Mouse (Mus musculus): ENCODE data around the gene Prr9. TPM values are rescaled to one million over a fixed set of nuclear protein-coding genes. Genes with fewer than 3 reads are reported as not detected.

Gene Prr9
- not detected in 2 replicates for polyA plus RNA-seq (2012)

DNA sequence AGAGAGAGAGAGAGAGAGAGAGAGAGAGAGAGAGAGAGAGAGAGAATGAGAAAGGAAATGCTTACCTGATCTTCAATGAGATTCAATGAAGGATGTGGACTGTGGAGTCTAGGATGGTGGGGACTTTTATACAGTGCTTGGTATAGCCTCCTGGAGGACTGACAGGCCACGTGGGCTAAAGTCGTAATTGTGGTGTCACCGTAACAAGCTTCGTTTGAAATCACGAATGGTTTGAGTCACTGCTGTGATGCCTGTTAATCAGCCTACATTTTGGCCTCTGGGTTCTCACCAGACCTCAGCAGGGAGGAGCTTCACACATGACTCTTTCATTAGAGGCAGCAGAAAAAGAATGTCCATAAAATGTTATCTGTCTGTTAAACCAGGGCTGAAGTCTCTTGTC, at the start of gene Prr9:
TSS of gene Prr9 (minus strand) at position 101 of the 400 bp plus-strand sequence.

DNA sequence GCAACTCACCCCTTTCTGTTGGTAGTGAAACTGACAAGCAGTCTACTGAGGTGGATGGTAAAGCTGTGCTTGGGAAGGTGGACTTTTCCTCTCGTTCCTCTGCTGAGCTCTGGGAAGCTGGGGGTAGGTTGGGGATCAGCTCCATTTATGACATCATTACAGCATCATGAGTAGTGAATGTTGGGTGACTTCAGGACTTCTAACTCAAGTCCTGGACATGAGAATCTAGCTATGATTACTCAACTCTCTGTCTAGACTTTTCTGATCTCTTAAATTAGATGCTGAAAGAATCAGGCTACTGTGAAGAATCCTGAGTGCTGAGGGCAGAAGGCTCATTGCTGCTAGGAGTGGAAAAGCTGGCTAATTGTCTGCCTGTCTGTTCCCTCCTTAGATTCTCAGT, 18.9 kb upstream of the Prr9 start, which contains the start of gene Lelp1:
TSS of gene Lelp1 (minus strand) at position 101 of the 400 bp plus-strand sequence.

DNA sequence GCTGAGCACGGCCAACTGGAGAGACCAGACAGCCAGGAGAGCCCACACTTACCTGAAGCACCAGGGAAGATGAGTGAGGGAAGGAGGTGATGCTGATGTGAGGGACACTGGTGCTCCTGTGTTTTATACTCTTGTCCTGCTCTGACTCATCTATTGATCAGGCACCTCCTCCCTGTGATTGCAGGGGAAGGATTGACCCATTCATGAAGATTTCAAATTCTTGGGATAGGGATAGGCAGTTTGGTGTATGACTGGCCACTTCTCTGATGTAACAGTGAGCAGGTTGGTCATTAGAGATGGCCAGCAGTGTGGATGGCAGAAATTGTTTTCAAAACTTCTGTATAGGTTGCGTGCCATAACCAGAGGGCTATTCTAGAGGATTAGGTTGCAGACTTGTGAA, 40.7 kb downstream of the Prr9 start, which contains the start of gene Lor:
TSS of gene Lor (minus strand) at position 101 of the 400 bp plus-strand sequence.

Other genes with a start within 250 kb of the Prr9 start
- gene Pglyrp3, start 109.4 kb downstream of the Prr9 start, polyA plus RNA-seq (2012), result not detected in 2 replicates
- 0.04 and 0.28 TPM in 2 replicates for gene Lor, start 40.8 kb downstream of the Prr9 start, polyA plus RNA-seq (2012)
- not detected in 2 replicates for gene Lelp1, start 18.8 kb upstream of the Prr9 start, polyA plus RNA-seq (2012)
- gene Sprr2a1, start 91.9 kb upstream of the Prr9 start, polyA plus RNA-seq (2012), result not detected in 2 replicates
- gene Sprr2a2, start 92.0 kb upstream of the Prr9 start, polyA plus RNA-seq (2012), result not detected in 2 replicates
- not detected in 2 replicates for gene Sprr2a3, start 161.5 kb upstream of the Prr9 start, polyA plus RNA-seq (2012)
- not detected in 2 replicates for gene Sprr2b, start 192.7 kb upstream of the Prr9 start, polyA plus RNA-seq (2012)
- not detected in 2 replicates for gene Sprr2d, start 215.2 kb upstream of the Prr9 start, polyA plus RNA-seq (2012)
- not detected in 2 replicates for gene Sprr2e, start 228.2 kb upstream of the Prr9 start, polyA plus RNA-seq (2012)
- gene Sprr2f, start 241.2 kb upstream of the Prr9 start, polyA plus RNA-seq (2012), result not detected in 2 replicates

Data from megakaryocyte-erythroid progenitor cell, adult 5 weeks (primary cell).